26 mouse cellular contexts compared by ENCODE assay signal in the genomic region with DNA sequence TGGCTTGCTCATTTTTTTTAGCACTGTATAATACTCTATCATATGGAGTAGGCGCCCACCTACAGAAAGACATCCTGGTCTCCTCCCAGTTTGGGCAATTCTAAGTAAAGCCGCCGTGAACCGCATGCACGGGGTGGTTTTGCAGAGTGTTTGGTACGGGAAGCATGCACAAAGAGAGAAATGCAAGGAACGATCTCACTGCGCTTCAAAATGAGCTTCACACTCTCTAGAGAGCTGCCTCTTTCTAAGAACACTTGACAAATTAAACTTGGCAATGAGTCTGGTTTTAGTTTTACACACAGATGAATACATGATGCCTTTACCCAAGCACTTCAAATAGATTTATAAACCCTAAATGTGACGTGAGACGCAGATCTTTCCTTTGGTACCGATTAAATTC.
"Had no signal": no experiment of that assay in that cellular context is flagged by ENCODE, and none has a peak within 500 bp of the region (broad histone marks: within the 10 kb centered on the region; RNA-seq: fewer than 3 reads in every experiment).

No protein-coding gene starts in this region.

- H3K4me3 ChIP-seq: gastrocnemius, adult 2 months; heart, embryonic 10.5 days; heart, embryonic 12.5 days; hindbrain, embryonic 13.5 days; hindbrain, embryonic 15.5 days; kidney, embryonic 15.5 days; limb, embryonic 13.5 days; limb, embryonic 15.5 days; liver, embryonic 12.5 days had no signal

- H3K9me3 ChIP-seq: heart, embryonic 10.5 days; hindbrain, embryonic 13.5 days; hindbrain, embryonic 15.5 days; kidney, embryonic 15.5 days; limb, embryonic 13.5 days; limb, embryonic 15.5 days; liver, embryonic 12.5 days had no signal

- ATAC-seq: hindbrain, postnatal 0 days; intestine, embryonic 16.5 days; liver, embryonic 12.5 days had no signal

- H3K9ac ChIP-seq: heart, embryonic 12.5 days; hindbrain, embryonic 13.5 days; hindbrain, embryonic 15.5 days; kidney, embryonic 15.5 days; limb, embryonic 13.5 days; limb, embryonic 15.5 days; liver, embryonic 12.5 days; liver, embryonic 14.5 days had no signal

- DNase-seq: gastrocnemius, adult 2 months; gastrocnemius, postnatal 10 days; gastrocnemius, postnatal 25 days; heart, adult 18-20 months; heart, postnatal 10 days; heart, postnatal 4 days; kidney, adult 11 months; kidney, adult 2 months; kidney, adult 9 months; kidney, postnatal 14 days; kidney, postnatal 36 days; layer of hippocampus, adult 9-11 months; layer of hippocampus, postnatal 36 days; left cerebral cortex, postnatal 4 days had no signal

- H3K4me1 ChIP-seq: liver, embryonic 12.5 days had no signal

- H3K36me3 ChIP-seq: heart, embryonic 10.5 days; heart, embryonic 12.5 days; hindbrain, embryonic 13.5 days; hindbrain, embryonic 15.5 days; kidney, embryonic 15.5 days; limb, embryonic 13.5 days; limb, embryonic 15.5 days; liver, embryonic 12.5 days had no signal

- H3K4me2 ChIP-seq: heart, embryonic 12.5 days; hindbrain, embryonic 13.5 days; hindbrain, embryonic 15.5 days; kidney, embryonic 15.5 days; limb, embryonic 13.5 days; limb, embryonic 15.5 days; liver, embryonic 12.5 days had no signal

- H3K27ac ChIP-seq: gastrocnemius, adult 2 months; heart, embryonic 10.5 days; hindbrain, embryonic 13.5 days; hindbrain, embryonic 15.5 days; hindbrain, postnatal 0 days; kidney, embryonic 15.5 days; kidney, postnatal 0 days; limb, embryonic 13.5 days; limb, embryonic 15.5 days; liver, embryonic 12.5 days; liver, embryonic 14.5 days had no signal

- H3K27me3 ChIP-seq: heart, embryonic 12.5 days; hindbrain, embryonic 13.5 days; hindbrain, embryonic 15.5 days; kidney, embryonic 15.5 days; limb, embryonic 13.5 days; liver, embryonic 12.5 days had no signal
